Mouse (Mus musculus): ENCODE measurements around the gene Pdgfc. TPM values are rescaled to one million over a fixed set of nuclear protein-coding genes. Genes with fewer than 3 reads are reported as not detected.

Gene Pdgfc
- polyA plus RNA-seq, 1 experiment from 2014 or later = 36.4 TPM

DNA sequence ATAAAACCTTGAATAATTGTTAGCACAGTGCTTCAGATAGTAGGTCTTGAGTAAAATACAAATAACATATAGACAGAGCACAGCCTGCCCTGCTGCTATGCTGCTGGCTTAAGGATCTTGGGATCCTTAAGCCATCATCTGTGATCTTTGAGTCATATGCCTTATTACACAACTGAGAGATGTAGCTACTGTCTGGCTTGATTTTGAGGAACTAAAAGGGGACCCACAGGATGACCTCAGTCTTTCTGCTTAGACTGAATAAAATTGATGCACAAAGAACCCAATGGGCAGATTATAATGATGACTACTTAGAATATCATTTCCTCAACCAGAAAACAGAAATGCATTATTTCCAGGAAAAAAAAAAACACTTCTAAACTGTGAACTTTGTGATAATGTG, 15.3 kb downstream of the Pdgfc start:
- no peak for ATAC-seq (ENCODE audit: insufficient number of reproducible peaks, low FRiP score, low TSS enrichment, low read depth)
- Histone ChIP-seq H3K9me3 (no peaks in the 10 kb centered on the region), H3K9ac (no peak overlapping the region), H3K4me1 (peaks cover 9% of the 10 kb centered on the region), H3K4me2 (no peak overlapping the region), H3K36me3 (no peaks in the 10 kb centered on the region), H3K4me3 (no peak overlapping the region), H3K27me3 (no peaks in the 10 kb centered on the region), H3K27ac (no peak overlapping the region)

DNA sequence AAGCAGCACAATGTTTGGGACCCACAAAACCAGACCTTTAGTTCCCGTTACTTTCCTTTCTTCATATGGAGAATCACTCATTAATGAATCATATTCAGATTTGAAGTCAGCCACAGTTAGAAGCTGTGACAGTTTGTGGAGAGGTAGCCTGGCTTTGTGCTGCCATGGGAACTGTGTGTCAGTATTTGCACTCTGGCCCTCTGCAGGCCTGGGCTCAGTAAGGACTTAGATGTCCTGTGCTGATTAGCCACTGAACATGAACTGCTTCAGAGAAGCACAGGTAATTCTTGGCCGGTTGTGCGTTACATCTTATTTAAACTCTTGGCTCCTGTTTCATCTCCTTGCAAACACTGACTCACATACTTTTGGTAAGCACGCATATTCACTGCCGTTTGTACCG, 16.2 kb downstream of the Pdgfc start:
- Histone ChIP-seq H3K9ac (no peak overlapping the region), H3K36me3 (no peaks in the 10 kb centered on the region), H3K4me1 (peaks cover 2% of the 10 kb centered on the region), H3K9me3 (no peaks in the 10 kb centered on the region), H3K4me3 (no peak overlapping the region), H3K4me2 (no peak overlapping the region), H3K27ac (no peak overlapping the region), H3K27me3 (no peaks in the 10 kb centered on the region)
- ATAC-seq (ENCODE audit: insufficient number of reproducible peaks, low FRiP score, low TSS enrichment, low read depth) = no peak
- 64% methylated on average over 6 of the region's 6 CpGs for WGBS

DNA sequence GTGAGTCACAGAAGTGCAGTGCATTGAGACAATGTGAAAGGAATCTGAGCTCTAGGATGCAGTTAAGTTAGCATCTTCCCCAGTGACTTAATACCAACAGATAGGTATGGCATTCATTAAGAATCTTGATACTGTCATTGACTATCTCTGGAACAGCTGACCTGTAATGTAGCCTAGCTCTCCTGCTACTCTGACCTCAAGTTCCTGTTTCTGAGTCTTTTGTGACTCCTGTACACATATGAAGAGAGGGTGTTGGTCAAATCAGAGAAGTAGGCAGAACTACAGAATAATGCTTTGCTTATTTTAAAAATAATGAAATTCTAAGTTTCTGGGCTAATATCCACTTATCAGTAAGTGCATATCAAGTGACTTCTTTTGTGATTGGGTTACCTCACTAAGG, 17.9 kb downstream of the Pdgfc start:
- no peak overlapping the region for H3K4me2 ChIP-seq
- H3K9ac ChIP-seq = no peak overlapping the region
- H3K36me3 ChIP-seq = no peaks in the 10 kb centered on the region
- no peak overlapping the region for H3K4me3 ChIP-seq
- no peaks in the 10 kb centered on the region for H3K27me3 ChIP-seq
- no peak overlapping the region for H3K27ac ChIP-seq
- H3K4me1 ChIP-seq = peaks cover 8% of the 10 kb centered on the region; the same call in 1 of the 2 replicates
- H3K9me3 ChIP-seq = no peaks in the 10 kb centered on the region
- ATAC-seq (ENCODE audit: insufficient number of reproducible peaks, low FRiP score, low TSS enrichment, low read depth) = no peak

DNA sequence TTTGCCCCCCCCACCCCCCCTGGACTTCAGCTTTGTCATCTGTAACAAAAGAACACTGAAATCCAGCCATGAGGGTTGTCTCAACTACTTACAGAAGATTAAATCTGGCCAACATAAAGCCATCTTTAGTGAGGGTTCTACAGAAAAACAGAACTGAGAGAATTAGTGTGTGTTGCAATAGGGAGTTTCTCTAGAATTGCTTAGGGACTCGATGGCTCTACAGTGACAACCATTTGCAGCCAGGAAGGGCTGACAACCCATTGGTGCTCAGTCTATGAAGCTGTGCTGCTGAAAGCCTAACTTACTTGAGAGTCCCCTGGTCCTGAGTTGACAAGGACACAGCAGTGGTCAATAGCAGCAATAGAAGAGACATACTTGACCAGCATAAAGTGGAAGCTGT, 21.5 kb downstream of the Pdgfc start:
- Histone ChIP-seq H3K4me1 (peaks cover 8% of the 10 kb centered on the region; the same call in 1 of the 2 replicates), H3K4me3 (no peak overlapping the region), H3K4me2 (no peak overlapping the region), H3K36me3 (no peaks in the 10 kb centered on the region), H3K27ac (no peak overlapping the region), H3K27me3 (no peaks in the 10 kb centered on the region), H3K9ac (no peak overlapping the region), H3K9me3 (no peaks in the 10 kb centered on the region)
- no peak for ATAC-seq (ENCODE audit: insufficient number of reproducible peaks, low FRiP score, low TSS enrichment, low read depth)
- WGBS = 82% methylated on average over 1 of the region's 1 CpGs

DNA sequence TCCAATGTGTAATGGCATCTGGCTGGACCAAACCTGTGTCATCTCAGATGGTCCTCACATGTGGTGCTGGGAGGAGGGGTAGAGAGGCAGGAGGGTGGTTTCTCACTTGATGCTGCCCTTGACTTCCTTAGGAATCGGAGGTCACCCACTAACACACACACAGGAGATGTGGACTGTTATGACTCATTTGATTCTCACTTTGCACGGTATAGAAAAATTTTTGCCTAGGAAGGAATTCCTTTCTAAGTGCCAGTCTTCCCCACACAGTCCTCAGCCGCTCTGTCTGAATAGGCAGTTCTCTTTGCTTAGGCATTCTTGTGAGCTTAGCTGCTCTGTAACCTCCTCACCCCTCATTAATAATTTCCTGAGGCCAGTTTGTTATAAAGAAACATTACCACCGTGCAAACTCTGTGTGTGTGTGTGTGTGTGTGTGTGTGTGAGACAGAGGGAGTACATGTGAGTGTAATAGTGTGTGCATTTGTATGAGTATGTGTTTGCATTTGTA, 22.4 kb downstream of the Pdgfc start:
- H3K27me3 ChIP-seq = no peaks in the 10 kb centered on the region
- 25% methylated on average over 4 of the region's 4 CpGs for WGBS
- no peak overlapping the region for H3K4me3 ChIP-seq
- no peaks in the 10 kb centered on the region for H3K36me3 ChIP-seq
- H3K27ac ChIP-seq = no peak overlapping the region
- H3K9me3 ChIP-seq = no peaks in the 10 kb centered on the region
- no peak overlapping the region for H3K4me2 ChIP-seq
- no peak overlapping the region for H3K9ac ChIP-seq
- no peak for ATAC-seq (ENCODE audit: insufficient number of reproducible peaks, low FRiP score, low TSS enrichment, low read depth)
- peaks cover 8% of the 10 kb centered on the region; the same call in 1 of the 2 replicates for H3K4me1 ChIP-seq

DNA sequence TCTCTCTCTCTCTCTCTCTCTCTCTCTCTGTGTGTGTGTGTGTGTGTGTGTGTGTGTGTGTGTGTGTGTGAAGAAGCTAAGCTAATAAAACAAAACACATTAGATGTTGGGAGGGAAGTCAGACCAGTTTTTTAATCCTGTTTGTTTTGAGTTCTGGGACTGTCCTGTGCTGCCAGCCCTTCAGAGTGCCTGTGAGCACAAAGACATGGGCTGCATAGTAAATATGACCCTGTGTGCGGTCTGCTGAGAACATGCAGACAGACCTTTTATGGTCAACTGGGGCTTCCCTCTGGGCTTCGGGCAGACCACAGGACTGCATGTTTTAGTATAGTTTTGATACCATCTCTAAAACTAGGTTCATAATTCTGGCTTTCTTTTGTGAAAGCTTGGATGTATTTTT, 32.3 kb downstream of the Pdgfc start:
- no peaks in the 10 kb centered on the region for H3K9me3 ChIP-seq
- H3K9ac ChIP-seq = no peak overlapping the region
- H3K4me3 ChIP-seq = no peak overlapping the region
- ATAC-seq (ENCODE audit: insufficient number of reproducible peaks, low FRiP score, low TSS enrichment, low read depth) = no peak
- no peaks in the 10 kb centered on the region for H3K27me3 ChIP-seq
- H3K4me1 ChIP-seq = no peaks in the 10 kb centered on the region
- no peak overlapping the region for H3K27ac ChIP-seq
- WGBS = 26% methylated on average over 2 of the region's 2 CpGs
- no peaks in the 10 kb centered on the region for H3K36me3 ChIP-seq
- H3K4me2 ChIP-seq = no peak overlapping the region

DNA sequence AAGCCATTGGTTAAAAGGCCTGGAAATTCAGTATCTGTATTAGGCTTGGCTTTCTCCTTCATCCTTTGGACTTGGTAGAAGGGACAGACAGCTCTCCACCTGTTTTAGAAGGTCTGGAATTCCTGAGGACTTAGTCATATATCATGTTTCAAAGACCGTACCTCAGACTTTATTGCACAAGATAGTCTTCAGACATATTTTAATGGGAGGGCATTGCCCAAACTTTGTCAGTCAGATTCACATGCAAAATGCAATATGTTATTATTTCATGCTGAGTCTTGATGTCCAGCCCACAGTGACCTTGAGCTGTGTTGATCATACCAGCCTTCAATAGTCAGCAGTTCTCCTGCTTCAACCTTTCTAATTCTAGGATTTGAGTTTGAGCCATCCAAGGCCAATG, 64.9 kb downstream of the Pdgfc start:
- no peak overlapping the region for H3K27ac ChIP-seq
- ATAC-seq (ENCODE audit: insufficient number of reproducible peaks, low FRiP score, low TSS enrichment, low read depth) = no peak
- 50% methylated on average over 1 of the region's 1 CpGs for WGBS
- H3K27me3 ChIP-seq = no peaks in the 10 kb centered on the region
- H3K9me3 ChIP-seq = no peaks in the 10 kb centered on the region
- no peak overlapping the region for H3K4me3 ChIP-seq
- H3K36me3 ChIP-seq = no peaks in the 10 kb centered on the region
- H3K9ac ChIP-seq = no peak overlapping the region
- no peaks in the 10 kb centered on the region for H3K4me1 ChIP-seq
- H3K4me2 ChIP-seq = no peak overlapping the region

DNA sequence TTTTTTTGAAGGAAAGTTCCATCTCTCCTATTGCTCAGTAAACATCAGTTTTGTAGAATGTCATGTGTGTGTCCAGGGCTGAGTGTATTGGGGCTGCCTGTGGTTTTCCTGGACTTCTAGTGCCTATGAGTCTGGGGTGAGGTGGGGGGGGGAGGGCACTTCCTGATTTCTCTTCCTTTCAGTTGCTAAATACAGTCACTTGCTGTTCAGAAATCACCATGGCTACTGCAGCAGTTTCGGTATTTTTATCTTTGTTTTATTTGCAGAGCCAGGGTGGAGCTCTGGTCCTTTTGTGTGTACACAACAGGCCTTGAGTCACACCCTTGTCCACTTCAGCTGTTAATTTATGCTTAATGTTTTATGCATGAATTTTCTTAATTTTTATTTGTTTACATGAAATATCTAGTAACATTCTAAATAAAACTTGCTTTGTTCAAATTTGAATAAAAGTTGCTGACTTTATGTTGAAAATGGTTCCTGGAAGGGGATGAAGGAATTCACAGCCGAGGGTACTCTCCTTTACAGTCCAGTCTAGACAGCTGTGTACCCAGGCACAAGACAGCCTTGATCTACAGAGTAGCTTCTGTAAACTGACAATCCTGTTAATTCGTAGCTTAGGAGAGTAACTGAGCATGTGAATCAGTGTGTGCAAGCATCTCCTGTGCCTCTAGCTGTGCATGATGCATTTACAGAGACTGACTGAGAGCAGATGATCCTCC, 66.1 kb downstream of the Pdgfc start:
- Histone ChIP-seq H3K9me3 (no peaks in the 10 kb centered on the region), H3K27ac (no peak overlapping the region), H3K4me1 (no peaks in the 10 kb centered on the region), H3K4me2 (no peak overlapping the region), H3K4me3 (no peak overlapping the region), H3K27me3 (no peaks in the 10 kb centered on the region), H3K36me3 (no peaks in the 10 kb centered on the region), H3K9ac (no peak overlapping the region)
- WGBS = 39% methylated on average over 3 of the region's 3 CpGs
- ATAC-seq (ENCODE audit: insufficient number of reproducible peaks, low FRiP score, low TSS enrichment, low read depth) = no peak

DNA sequence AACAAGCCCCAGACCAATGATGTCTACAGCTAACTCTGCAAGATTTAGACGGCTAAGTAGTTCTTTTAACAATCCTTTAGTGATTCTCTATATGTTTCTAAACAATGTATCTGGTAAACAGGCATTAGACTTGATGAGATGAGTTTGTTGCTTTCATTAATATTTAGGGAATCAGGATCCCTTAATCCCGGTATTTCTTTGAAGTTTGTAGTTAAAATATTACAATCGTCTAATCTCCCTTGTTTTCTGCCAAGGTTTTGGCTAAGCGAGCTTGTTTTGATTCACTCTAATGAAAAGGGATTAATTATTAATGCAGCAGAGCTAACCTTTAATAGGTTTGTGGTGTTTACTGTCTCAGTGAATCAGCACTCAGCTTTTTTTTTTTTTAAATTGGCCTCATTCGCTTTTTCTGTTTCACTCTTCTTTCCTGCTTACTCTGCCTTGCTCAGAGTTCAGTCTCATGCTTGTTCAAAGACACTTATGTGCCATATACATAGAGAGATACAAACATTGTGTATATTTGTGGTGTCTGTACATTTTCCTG, 66.7 kb downstream of the Pdgfc start:
- no peak overlapping the region for H3K4me2 ChIP-seq
- no peak overlapping the region for H3K4me3 ChIP-seq
- H3K36me3 ChIP-seq = no peaks in the 10 kb centered on the region
- H3K9me3 ChIP-seq = no peaks in the 10 kb centered on the region
- H3K9ac ChIP-seq = no peak overlapping the region
- no peaks in the 10 kb centered on the region for H3K4me1 ChIP-seq
- ATAC-seq (ENCODE audit: insufficient number of reproducible peaks, low FRiP score, low TSS enrichment, low read depth) = no peak
- no peak overlapping the region for H3K27ac ChIP-seq
- no peaks in the 10 kb centered on the region for H3K27me3 ChIP-seq
- 56% methylated on average over 5 of the region's 5 CpGs for WGBS

DNA sequence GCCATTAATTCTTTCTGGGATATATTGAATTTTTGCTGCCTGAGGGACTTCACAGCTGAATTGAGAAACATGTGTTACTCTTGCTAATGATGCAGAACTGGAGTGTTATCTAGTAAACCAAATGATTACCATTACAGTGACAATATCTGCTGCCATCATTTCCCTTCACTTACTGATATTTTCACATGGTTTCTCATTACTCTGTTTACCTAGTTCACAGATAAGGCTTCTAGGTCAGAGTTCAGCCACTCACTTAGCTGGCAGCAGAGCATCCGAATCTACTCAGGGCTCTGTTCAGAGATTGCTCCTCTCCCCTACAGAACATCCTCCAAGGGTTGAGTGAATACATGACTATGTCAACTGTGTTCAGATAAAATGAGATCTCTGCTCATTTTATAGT, 71.3 kb downstream of the Pdgfc start:
- Histone ChIP-seq H3K4me1 (no peaks in the 10 kb centered on the region), H3K9ac (no peak overlapping the region), H3K4me3 (no peak overlapping the region), H3K27ac (no peak overlapping the region), H3K9me3 (no peaks in the 10 kb centered on the region), H3K36me3 (no peaks in the 10 kb centered on the region), H3K27me3 (no peaks in the 10 kb centered on the region), H3K4me2 (no peak overlapping the region)
- no peak for ATAC-seq (ENCODE audit: insufficient number of reproducible peaks, low FRiP score, low TSS enrichment, low read depth)
- WGBS = 80% methylated on average over 1 of the region's 1 CpGs

DNA sequence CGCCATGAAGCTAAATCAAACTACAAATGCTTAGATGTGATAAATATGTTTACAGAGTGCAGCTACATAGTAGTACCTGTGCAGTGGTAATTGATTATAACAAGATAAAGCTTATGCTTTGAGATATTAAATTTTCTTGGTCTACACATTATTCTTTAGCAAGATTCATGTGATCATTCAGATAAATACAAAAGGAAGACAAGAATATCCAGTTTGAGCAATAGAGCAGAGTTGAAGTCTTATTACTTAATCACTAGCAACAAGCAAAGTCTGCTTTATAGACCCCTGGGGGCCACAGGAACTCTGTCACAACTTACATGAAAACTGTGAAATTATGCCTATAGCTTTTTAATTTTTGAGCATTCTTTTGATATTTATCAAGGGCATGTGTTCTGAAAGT, 74.8 kb downstream of the Pdgfc start:
- Histone ChIP-seq H3K9me3 (no peaks in the 10 kb centered on the region), H3K4me2 (no peak overlapping the region), H3K27me3 (no peaks in the 10 kb centered on the region), H3K9ac (no peak overlapping the region), H3K36me3 (no peaks in the 10 kb centered on the region), H3K27ac (no peak overlapping the region), H3K4me1 (no peaks in the 10 kb centered on the region), H3K4me3 (no peak overlapping the region)
- 63% methylated on average over 1 of the region's 1 CpGs for WGBS
- ATAC-seq (ENCODE audit: insufficient number of reproducible peaks, low FRiP score, low TSS enrichment, low read depth) = no peak

DNA sequence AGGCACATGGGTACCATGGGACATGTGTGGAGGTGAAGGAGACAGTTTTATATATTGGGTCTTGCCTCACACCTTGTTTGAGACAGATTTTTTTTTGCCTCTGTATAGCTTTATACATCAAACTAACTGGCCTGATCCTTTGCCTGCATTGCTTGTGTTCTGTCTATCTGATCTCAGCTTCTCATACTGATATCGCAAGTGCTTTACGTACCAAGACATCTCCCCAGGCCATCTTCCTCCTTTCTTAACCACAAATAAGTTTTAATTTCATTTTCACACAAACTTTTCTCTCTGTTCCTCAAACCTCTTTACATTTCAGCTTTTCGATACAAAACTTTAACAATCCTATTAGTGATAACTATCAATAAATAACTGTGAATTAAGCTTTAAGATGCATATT, 76.7 kb downstream of the Pdgfc start:
- H3K4me1 ChIP-seq = no peaks in the 10 kb centered on the region
- no peak for ATAC-seq (ENCODE audit: insufficient number of reproducible peaks, low FRiP score, low TSS enrichment, low read depth)
- H3K4me2 ChIP-seq = no peak overlapping the region
- H3K9ac ChIP-seq = no peak overlapping the region
- H3K4me3 ChIP-seq = no peak overlapping the region
- H3K9me3 ChIP-seq = no peaks in the 10 kb centered on the region
- H3K27ac ChIP-seq = no peak overlapping the region
- 94% methylated on average over 3 of the region's 3 CpGs for WGBS
- H3K27me3 ChIP-seq = no peaks in the 10 kb centered on the region
- H3K36me3 ChIP-seq = no peaks in the 10 kb centered on the region

DNA sequence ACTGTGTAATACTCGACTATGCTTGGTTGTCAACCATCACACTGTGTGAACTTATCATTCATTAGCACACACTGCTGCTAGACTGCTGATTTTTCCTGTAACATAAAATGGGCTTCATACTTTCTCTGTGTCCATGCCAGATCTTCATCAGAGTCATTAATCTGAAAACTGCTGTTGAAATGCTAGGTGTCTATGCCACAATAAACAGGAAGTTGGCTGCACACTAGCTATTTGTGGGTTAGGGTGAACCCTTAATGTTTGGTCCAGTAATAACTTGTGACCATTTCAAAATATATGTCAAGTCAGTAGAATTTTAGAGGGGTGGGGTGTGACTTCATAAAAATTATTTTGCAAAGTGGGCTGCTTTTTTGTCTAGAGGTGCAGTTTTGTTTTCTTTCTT, 84.4 kb downstream of the Pdgfc start:
- Histone ChIP-seq H3K4me2 (no peak overlapping the region), H3K27ac (no peak overlapping the region), H3K4me3 (no peak overlapping the region), H3K9ac (no peak overlapping the region), H3K4me1 (no peaks in the 10 kb centered on the region), H3K36me3 (no peaks in the 10 kb centered on the region), H3K27me3 (no peaks in the 10 kb centered on the region), H3K9me3 (no peaks in the 10 kb centered on the region)
- ATAC-seq (ENCODE audit: insufficient number of reproducible peaks, low FRiP score, low TSS enrichment, low read depth) = no peak
- 81% methylated on average over 1 of the region's 1 CpGs for WGBS
